Mouse (Mus musculus) lung, postnatal 10 days (tissue): ENCODE measurements at regions not wholly inside any gene's neighbourhood (a gene's known extent, or its start where the extent isn't known, plus 50 kb on each side); places are given as distances from the start of the nearest gene placed in this dataset.
"Not testable (repeated sequence)": the region's sequence is repeated elsewhere in the genome, so short reads cannot be mapped to it uniquely, and the experiment has no call there.

Experiments
- DNase-seq: peaks from one replicate; pipeline ENCODE4 v3.0.0; 2021

DNA sequence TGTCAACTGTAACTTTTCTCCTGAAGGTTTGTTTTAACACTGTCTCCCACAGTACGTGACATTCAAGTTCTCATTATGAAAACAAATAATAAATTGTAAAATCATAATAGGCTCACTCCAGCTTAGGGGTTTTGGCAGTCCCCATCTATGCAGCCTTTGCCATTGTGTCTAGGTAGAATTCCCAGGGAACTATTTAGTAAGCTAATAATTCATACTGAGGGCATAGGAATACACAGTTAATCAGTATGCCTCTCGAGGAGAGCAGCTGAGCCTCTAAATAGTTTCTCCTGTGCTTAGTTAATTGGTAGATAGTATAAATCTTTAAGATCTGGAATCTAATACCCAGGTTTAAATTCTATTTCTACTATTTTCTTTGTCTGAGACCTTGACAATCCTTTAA, 191.7 kb downstream of the Tprg start:
- no peak for DNase-seq

DNA sequence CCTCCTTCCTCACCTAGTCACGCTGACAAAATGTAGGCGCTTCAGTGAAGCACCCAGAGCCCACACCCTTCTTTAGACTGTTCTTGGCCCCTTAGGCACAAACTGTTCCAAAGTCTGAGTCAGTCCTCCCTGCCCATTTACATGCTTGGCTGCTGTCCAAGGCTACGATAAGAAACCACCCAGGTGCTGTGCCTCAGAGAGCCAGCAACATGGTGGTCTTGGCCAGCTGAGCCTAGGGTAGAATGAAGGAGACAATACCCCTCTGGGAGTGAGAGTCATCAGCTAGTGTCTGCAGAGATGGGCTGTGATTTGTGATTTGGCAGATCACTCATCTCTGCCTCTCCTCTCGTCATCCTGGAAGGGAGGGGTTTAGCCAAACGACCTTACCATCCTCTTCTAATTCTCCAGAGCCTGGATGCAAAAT, 197.2 kb downstream of the Tprg start:
- DNase-seq: peak; percentile 20

DNA sequence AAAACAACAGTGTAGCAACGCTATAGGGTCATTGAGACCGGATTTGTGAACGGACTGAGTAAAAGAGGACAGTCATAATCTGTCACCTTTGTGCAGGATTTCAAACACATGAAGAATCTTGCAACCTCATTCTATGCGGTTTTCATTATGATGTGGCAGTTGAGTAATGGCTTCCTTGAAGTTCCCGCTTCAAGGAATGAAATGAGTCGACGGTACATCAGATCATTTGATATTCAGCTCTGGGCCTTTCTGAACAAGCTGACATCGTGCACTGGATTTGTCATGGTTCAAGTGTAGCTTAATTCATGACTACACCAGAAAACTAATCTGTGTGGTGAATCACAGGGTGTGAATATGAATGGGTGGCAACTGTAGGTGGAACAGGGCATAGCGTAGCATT, 198.4 kb downstream of the Tprg start:
- DNase-seq: no peak

DNA sequence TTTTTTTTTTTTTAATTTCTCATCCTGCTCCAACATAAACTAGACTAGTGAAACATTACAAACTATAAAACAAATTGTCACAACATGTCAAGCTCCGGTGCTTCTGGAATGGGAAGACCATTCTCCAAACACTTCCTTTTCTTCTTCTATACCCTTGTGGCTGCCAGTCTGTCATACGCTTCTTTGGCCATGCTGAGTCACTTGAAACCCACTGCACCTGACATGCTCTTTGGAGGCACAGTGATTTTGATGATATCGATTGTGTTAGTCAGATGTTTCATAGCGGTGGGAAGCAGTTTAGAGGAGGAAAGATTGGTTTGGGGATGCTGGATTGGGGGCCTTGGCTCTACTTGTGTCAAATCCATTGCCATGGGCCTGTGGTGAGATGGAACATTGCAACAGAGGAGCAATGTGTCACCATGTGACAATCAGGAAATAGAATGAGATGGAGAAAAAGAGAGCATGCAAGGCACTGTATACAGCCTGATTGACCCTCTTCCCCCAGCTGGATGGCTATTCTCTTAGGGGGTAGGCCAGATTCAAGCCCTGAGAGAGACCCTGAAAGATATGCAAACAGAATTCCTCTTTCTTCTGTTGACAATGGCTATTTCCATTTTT, 197.0 kb upstream of the Trp63 start:
- DNase-seq: no peak

DNA sequence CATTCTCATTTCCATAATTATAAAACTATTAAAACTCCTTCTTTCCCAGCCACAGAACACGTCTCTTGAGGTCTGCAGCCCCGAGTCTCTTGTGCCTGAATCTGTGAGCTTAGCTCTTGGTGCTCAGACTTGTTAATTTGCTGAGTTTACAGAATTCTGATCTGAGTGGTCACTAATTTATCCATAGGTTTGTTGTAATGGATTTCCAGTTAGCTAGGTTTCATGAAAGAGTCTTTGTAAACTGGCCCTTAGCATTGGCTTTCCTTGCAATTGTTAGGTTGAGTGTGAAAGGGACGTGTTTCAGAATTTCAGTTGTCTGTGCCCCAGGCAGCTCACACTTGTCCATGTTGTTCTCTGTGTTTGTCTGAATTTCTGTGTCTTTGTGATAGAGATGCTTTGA, 192.7 kb upstream of the Trp63 start:
- DNase-seq: no peak

DNA sequence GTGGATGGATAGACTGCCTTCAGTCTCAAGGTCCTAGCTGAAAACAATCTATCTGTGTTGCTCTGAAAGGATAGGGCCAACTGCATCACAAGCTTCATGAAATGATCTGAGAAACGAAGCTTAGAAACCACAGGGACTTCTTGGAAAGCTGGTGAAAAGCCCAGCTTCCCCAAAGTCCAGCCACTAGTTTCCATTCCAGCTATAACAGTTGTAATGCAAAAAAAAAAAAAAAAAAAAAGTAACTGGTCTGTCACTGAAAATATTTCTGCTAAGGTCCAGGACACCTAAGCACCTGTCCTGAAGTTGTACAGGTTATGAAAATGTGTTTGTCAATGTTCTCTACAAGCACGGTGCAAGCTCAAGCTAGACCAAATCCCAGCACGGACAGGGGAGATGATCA, 189.4 kb upstream of the Trp63 start:
- no peak for DNase-seq

DNA sequence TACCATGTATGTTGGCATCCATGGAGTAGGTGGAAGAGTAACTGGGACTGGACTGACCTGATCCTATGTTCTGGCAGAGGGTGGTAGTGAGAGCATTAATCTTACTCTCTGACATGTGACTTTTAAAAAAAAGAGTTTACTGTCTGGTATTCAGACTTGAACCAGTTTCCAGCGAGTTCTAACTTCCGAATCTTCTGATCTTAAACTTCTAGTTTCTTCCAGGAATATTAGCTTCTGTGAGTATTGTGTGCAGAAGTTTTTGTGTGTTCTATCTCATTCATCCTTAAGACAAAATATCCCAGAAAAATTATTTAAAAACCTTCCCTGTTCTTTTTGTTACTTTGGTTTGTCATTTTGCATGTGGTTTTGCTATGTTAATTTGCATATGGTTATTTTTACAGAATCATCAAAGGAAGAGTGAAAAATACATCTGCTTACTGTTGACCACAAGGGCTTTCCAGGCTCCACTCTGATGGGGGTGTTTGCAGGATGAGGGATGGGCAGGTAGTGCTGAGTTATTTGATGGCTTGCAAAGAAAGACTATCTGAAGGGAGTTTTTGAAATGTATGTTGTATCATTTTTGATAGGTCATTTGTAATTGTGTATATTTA, 187.9 kb upstream of the Trp63 start:
- no peak for DNase-seq

DNA sequence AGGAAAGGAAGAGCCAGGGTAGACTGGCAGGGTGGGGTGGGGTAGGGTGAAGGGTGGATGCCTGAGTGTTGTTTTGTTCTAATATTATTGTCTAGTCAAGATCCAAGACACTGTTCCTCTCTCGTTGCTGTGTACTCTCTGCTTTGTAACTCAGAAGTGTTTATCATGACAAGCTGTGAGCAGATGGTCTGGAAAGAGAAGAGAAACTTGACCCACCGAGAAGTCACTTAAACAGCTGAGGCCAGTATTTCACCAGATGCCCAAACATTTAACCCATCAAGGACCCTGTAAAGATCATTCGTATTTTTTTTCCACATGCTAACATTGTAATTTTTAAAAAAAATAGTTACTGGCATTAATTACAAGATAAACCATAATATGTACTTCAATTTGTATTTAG, 178.7 kb upstream of the Trp63 start:
- no peak for DNase-seq

DNA sequence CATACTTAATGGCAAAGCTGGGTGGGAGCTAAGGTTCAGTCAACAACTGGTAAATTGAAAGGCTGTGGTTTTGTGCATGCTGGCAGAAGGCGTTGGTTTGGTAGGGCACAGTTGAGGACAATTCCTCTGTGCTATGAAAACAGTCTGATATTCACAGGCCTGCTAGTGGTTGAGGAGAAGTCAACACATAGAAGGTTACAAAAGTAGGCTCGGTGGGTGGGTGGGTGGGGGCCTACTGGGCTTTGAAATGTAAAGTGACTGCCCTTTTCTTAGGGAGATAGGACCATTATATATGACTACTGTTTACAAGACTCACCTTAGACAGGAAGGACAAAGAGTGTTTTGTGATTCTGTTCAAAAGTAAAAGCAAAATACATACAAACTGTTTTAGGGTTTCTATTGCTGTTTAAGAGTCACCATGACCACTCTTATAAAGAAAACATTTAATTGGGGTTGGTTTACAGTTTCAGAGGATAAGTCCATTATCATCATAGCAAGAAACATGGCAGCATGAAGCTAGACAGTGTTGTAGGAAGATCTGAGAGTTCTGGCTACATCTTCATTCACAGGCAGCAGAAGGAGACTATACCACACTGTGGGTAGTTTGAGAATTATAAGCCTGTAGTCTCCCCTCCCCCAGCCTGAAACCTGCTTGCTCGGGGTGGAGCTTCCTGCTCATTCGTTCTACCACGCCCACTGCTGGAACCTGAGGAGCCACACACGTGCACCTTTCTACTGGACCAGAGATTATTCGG, 166.3 kb upstream of the Trp63 start:
- no peak for DNase-seq

DNA sequence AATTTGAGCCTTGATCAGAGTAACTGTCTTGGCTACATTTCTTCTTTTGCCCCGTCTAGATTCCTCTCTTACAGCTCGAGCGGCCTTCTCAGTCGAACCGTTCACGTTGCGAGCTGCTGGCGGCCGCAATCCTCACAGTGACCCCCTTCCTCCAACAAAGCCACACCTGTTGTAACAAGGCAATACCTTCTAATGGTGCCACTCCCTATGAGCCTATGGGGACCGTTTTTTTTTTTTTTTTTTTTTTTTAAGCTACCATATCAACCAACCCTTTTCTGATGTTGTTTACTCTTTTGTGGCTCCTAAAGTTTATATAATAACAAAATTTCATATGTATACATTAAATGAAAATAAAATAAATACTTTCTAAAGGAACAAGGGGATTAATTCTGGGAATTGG, 160.4 kb upstream of the Trp63 start:
- not testable (repeated sequence) for DNase-seq

DNA sequence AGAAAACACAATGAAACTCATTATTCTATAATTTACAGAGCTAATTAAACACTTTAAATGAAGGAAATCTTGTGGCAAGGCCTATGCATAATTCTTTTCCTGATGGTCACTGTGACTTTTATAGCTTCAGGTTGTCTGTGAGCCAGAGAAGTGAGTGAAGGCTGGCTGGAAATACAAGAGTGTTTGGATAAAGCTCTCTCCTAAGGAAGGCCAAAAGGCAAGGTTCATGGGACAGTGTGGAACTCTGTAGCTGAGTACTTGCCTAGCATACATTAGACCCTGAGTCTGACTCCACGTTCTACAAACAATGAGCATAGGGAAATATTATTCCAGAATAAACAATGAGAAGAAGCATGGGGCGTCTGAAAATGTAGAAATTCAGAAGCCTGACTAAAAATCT, 159.9 kb upstream of the Trp63 start:
- DNase-seq: no peak

DNA sequence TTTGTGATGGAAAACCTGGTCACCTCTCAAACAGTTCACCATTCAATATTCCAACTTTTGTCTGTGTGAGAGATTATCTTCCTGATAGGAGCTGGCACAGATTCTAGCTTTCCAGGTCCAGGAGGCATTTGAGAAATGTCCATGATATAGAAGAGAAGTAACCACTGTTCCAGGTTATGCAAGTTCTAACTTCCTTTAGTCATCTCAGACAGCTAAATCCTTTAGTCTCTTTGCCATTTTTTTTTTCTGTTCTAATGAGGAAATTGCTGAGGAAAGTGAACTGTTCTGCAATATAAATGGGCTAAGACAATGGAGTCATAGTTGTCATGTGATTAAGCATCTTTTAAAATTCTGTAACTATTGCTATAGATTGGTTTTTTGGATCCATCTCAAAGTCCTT, 155.7 kb upstream of the Trp63 start:
- no peak for DNase-seq

DNA sequence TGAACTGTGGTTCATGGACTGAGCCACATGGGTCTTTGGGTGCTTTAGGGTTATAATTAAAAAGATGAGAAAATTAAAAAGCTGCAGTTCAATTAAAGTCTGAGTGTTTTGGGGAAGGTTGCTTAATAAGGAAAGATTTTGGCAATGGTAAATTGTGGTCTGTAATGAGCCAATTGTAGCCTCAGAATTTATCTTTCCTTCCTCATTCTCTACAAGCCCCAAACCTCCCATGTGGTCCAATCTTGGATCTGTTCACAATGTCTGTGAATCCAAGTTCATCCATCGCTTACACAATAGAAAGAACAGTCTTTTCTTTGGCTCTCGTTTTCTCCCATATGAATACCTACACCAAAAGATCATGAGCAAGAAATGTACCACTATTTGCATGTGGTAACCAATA, 155.2 kb upstream of the Trp63 start:
- DNase-seq: no peak

DNA sequence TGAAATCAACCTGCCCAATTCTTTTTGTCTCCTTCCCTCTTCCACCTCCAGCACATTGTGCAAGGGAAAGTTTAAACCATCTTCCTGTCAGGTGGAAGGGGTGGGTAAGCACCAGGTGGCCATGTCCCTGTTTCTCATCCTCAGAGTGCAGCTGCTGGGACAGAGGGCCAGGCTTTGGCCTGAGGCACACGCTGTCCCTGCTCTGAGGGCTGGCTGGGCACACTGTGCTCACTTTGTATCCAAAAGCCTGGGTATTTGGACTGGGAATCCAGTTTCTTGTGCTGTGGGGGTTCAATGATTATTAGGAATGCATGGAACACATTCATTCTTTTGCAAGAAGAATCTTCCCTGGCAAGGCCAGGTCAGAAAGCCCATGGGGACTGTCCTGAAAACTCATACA, 153.9 kb upstream of the Trp63 start:
- DNase-seq: no peak

DNA sequence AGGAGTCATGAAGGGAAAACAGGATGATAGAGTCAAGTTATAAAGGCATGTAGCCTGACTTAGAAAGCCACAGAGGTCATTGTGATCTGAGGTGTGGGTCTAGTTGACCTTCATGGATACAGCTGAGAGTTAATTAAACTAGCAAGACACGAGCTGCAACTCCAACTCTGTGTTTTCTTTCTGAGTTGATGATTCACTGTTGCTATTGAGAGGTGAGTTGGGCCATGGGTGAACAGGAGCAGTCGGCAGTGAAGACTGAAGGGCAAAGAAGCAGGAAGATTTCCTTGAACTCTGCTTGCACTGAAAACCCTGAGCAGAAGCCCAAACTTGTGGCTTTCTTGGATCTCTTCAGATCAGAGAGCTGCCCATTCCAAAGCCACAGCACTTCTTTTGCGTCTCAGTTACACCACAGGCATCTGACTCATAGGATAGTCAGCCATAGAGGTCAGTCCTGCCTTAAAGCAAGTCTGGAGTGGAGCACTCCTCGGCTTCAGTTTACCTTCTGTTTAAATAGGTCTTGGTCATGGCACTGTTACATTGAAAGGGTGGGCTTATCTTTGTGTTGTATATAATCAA, 151.7 kb upstream of the Trp63 start:
- no peak for DNase-seq

DNA sequence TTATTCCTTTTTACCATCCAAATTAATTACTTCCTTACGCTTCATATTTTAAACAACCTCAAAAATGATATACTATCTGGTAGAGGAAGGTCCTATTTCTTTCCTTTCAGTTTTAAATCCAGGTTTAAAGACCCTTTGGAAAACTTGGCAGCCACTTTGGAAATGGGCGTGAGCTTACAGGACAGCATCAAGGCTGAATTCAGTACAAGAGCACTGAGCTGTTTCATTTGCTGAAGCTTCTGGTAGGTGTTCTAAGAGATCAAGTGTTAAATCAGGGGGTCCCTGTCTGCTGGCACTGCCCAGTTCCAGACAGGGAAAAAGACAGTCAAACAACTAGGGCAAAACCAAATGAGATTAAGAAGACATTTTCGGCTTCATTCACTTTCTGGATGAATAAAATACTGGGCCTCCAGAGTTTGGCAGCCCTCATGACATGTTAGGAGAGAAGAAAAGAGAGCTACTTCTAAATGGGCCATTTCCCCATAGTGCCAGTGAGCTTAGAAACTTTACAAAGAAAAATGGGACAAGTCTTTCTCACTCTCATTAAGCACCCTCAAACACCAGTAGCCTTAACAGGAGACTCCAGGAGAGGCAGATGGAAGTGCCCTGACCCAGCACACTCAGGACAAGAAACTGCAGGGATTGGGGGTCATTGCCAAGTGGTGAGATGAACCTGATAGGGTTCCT, 150.9 kb upstream of the Trp63 start:
- DNase-seq: no peak

DNA sequence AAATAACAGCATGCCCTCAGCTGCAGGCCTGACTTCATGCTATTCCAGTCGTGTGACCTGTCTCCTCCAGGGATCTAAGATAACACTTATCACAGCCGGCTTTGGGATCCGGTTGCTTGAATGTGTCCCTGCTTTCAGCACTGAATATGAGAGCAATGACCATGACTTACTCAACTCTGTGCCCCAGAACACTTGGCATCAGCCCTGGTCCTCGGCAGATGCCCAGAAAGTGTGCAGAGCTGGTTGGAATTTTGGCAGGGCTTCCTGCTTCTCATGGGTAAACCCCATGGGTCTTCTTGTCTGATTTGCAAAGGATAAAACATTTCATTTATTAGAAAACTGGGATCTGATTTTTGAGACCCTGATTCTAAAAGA, 150.4 kb upstream of the Trp63 start:
- no peak for DNase-seq

DNA sequence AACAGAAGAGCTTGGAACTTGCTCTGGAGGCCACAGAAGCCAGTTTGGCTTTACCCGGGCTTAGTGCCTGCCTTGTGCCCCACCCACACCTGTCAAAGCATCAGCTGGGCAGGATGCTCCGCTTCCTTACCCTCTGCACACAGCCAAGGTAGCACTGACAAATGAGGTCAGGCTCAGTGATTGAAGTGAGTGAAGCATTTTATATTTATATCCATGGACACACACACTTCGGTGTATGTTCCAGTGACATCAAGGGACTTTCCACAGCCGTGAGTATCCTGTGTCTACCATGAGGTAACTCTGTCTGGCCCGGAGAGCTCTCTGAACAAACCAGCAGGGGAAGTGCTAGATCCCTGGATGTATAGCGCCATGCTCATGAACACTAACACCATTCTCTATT, 147.0 kb upstream of the Trp63 start:
- DNase-seq: no peak

DNA sequence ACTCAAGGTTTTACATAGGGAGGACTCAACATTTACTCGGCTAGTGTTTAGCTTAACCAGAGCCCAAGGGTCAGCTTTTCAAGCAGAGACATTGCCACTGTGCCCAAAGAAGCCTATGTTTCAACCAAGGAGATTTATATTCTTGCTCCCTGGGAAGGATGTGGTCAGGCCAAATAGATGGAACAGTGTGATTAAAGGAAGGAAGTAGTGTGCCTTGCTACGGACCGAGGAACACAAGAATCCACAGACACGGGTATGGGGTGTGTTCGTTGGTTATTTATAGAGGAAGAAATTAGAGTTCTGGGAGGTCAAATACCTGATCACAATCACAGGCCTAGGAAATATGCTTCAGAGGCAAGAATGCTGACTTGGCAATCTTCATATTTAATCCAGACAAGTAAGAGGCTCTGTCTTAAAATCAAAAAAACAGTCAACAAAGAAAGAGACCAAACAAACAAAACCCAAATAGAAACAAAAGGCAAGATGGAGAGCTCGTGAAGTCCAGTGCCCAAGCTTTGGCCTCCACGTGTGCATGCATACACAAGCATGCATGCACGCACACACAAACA, 133.9 kb upstream of the Trp63 start:
- no peak for DNase-seq

DNA sequence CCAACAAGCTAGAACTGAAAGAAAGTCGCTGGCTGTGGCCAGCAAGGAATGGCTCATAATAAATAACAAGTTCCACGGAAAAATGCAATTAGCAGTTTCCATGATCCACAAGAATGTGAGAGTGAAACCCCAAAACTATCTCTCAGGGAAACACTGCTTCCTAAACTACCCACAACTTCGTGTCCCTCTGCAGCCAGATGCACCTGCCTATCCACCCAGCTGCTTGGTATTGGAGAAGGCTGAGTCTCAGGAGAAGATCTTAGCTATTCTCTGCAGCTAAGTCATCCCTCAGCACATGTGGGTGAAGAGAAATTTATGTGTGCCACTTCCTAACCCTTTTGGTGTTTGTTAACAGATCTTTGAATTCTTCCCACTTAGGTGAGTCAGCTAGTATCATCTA, 126.4 kb upstream of the Trp63 start:
- DNase-seq: no peak

DNA sequence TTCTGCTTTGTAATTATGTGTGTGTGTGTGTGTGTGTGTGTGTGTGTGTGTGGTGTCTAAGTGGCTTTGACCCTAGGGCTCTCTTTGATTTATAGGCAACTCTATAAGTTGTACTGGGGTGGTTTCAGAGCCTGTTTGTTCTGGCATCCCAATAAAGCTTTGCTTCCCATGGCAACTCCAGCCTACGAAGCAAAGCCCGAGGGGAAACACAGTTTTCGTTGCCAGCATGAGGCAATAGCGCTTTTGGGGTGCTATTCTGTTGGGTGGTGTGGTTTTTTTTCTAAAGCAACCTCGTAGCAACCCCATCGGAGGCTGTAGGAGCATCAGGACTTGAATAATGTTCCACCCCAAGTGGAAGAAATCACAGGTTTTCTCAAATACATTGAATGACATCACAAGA, 103.3 kb upstream of the Trp63 start:
- DNase-seq: no peak

DNA sequence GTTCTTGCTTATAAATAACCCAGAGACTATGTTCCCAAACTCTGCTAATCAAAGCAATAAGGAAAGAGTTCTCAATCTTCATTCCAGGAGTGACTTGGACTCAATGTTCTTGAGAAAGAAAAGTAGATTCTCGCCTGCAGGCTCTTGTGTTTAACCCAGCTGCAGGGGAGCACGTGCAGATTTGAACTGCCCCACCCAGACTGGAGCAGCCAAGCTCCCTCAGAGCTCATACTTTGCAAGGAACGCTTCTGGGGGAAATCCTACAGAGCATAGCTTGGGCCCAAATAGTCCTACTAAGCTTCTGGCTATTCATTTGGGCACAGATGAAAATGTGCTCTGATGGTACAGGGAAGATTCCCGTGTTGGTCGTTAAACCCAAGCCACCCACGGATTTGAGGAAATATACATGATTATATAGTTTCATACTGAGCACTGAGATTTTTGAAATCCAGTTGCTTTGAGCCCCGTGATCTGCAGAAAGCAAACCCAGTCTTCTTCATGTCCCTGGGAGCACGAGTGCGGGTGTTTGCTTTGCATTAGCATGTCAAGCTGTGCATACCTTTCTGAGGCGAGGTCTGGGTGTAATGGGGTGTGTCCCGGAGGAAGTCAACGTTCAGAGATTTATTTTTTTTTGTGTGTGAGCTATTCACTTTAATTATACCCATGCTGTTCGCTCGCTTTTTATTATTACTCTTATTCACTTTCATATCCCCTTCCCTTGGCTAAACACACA, 99.1 kb upstream of the Trp63 start:
- DNase-seq: peak; percentile 16

DNA sequence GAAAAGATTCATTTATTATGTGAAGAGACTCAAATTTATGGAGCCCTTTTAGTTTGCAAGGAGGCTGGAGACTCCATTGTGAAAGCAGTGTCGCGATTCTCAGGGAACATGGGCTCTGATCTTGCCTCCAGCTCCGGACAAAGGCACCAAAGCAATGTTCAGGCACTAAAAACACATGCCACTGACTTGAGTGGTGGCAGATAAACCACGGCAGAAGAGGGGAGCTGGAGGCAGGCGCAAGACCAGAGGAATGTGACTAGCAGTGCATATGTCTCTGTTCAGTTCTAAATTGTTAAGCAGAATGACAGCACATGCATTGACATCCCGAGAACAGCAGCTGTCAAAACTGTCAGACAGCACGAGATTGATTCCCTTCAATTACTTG, 98.5 kb upstream of the Trp63 start:
- DNase-seq: no peak
